Mouse (Mus musculus) heart, postnatal 0 days (tissue): Measurements from ENCODE around the gene Rpl23.

Source experiments
- CTCF ChIP-seq: IDR thresholded peaks from 2 replicates; pipeline ENCODE4 v1.5.1; 2016; ENCODE audit warnings: antibody characterized with exemption, control low read depth, low read depth
- EP300 ChIP-seq: IDR thresholded peaks from 2 replicates; pipeline ENCODE4 v1.6.1; 2016; ENCODE audit warnings: antibody characterized with exemption, low read depth

GRCm38 (mm10) chr11:97778918-97779317 lies 3.3 kb downstream of the Rpl23 start:
- TF ChIP-seq CTCF, result no peak
- no peak for TF ChIP-seq EP300
